Mouse (Mus musculus): Measurements from ENCODE around the gene Psmd5.
A peak's percentile ranks its signal among the peaks of the same experiment; 100 is the strongest.
"Not testable (repeated sequence)": the region's sequence is repeated elsewhere in the genome, so short reads cannot be mapped to it uniquely, and the experiment has no call there.

Gene Psmd5

GRCm38 (mm10) chr2:34826460-34827231, 48.1 kb downstream of the Psmd5 start:
- no peak for DNase-seq (ENCODE audit: low read depth)

- peak; percentile 83 for DNase-seq (ENCODE audit: low read depth)
These were observed 48.8 kb downstream of the Psmd5 start, which contains the start of gene Fbxw2 for GRCm38 (mm10) chr2:34825827-34826459. TSS of gene Fbxw2 (minus strand) at chr2:34826311.

GRCm38 (mm10) chr2:34818492-34818891, 56.3 kb downstream of the Psmd5 start:
- no peak for DNase-seq (ENCODE audit: low read depth)

GRCm38 (mm10) chr2:34815893-34816292, 58.9 kb downstream of the Psmd5 start:
- DNase-seq (ENCODE audit: low read depth): not testable (repeated sequence)

- DNase-seq (ENCODE audit: low read depth): no peak
These were observed 62.1 kb downstream of the Psmd5 start for GRCm38 (mm10) chr2:34812706-34813105.

- no peak for DNase-seq (ENCODE audit: low read depth)
These were observed 64.0 kb downstream of the Psmd5 start for GRCm38 (mm10) chr2:34810775-34811174.

GRCm38 (mm10) chr2:34809568-34809967, 65.2 kb downstream of the Psmd5 start:
- no peak for DNase-seq (ENCODE audit: low read depth)

- no peak for DNase-seq (ENCODE audit: low read depth)
These were observed 66.7 kb downstream of the Psmd5 start for GRCm38 (mm10) chr2:34808057-34808456.

- DNase-seq (ENCODE audit: low read depth): no peak
These were observed 69.3 kb downstream of the Psmd5 start for GRCm38 (mm10) chr2:34805364-34805950.

GRCm38 (mm10) chr2:34804815-34805214, 70.0 kb downstream of the Psmd5 start:
- DNase-seq (ENCODE audit: low read depth): peak; percentile 77

- no peak for DNase-seq (ENCODE audit: low read depth)
These were observed 70.6 kb downstream of the Psmd5 start for GRCm38 (mm10) chr2:34804172-34804571.

- no peak for DNase-seq (ENCODE audit: low read depth)
These were observed 71.0 kb downstream of the Psmd5 start for GRCm38 (mm10) chr2:34803746-34804145.

- not testable (repeated sequence) for DNase-seq (ENCODE audit: low read depth)
These were observed 72.1 kb downstream of the Psmd5 start for GRCm38 (mm10) chr2:34802565-34803245.

- peak; percentile 99 for DNase-seq (ENCODE audit: low read depth)
These were observed 73.0 kb downstream of the Psmd5 start for GRCm38 (mm10) chr2:34801516-34802482.

GRCm38 (mm10) chr2:34800371-34800770, 74.4 kb downstream of the Psmd5 start:
- no peak for DNase-seq (ENCODE audit: low read depth)

All from c-Kit-positive CD71-positive TER-119-negative erythroid progenitor cells, embryonic 14.5 days (primary cell).